Mouse (Mus musculus): ENCODE measurements around the gene Lgals3bp. TPM values are rescaled to one million over a fixed set of nuclear protein-coding genes. Genes with fewer than 3 reads are reported as not detected.
"Not testable (repeated sequence)": the region's sequence is repeated elsewhere in the genome, so short reads cannot be mapped to it uniquely, and the experiment has no call there.

The Lgals3bp gene
- total RNA-seq, 2 experiments from 2014 or later, result 11.0 to 11.9 TPM

GRCm38 (mm10) chr11:118406521-118406920, 4.6 kb upstream of the Lgals3bp start:
- intact Hi-C loops (cut with DNase I; ENCODE audit: low total_unique reads), result no loop called here
- DNase-seq, result peak; percentile 2

- DNase-seq, result peak; percentile 6
- intact Hi-C loops (cut with DNase I; ENCODE audit: low total_unique reads), result no loop called here
Measured at GRCm38 (mm10) chr11:118405311-118405710, 3.4 kb upstream of the Lgals3bp start.

GRCm38 (mm10) chr11:118403951-118404899, 2.3 kb upstream of the Lgals3bp start:
- intact Hi-C loops (cut with DNase I; ENCODE audit: low total_unique reads), result no loop called here
- peak; percentile 3 for DNase-seq

- DNase-seq, result no peak
- intact Hi-C loops (cut with DNase I; ENCODE audit: low total_unique reads), result no loop called here
Measured at GRCm38 (mm10) chr11:118403183-118403582, 1.3 kb upstream of the Lgals3bp start.

GRCm38 (mm10) chr11:118401195-118401594, 697 bp downstream of the Lgals3bp start:
- DNase-seq, result peak; percentile 5
- intact Hi-C loops (cut with DNase I; ENCODE audit: low total_unique reads), result no loop called here

- DNase-seq, result peak; percentile 18
- intact Hi-C loops (cut with DNase I; ENCODE audit: low total_unique reads), result no loop called here
Measured at GRCm38 (mm10) chr11:118400566-118400936, 1.3 kb downstream of the Lgals3bp start.

- peak; percentile 4 for DNase-seq
- intact Hi-C loops (cut with DNase I; ENCODE audit: low total_unique reads), result no loop called here
Measured at GRCm38 (mm10) chr11:118399891-118400565, 1.9 kb downstream of the Lgals3bp start.

GRCm38 (mm10) chr11:118397806-118398530, 3.9 kb downstream of the Lgals3bp start:
- intact Hi-C loops (cut with DNase I; ENCODE audit: low total_unique reads), result no loop called here
- DNase-seq, result no peak

- intact Hi-C loops (cut with DNase I; ENCODE audit: low total_unique reads), result no loop called here
- no peak for DNase-seq
Measured at GRCm38 (mm10) chr11:118394538-118394937, 7.4 kb downstream of the Lgals3bp start.

GRCm38 (mm10) chr11:118393991-118394390, 7.9 kb downstream of the Lgals3bp start:
- peak; percentile 2 for DNase-seq
- intact Hi-C loops (cut with DNase I; ENCODE audit: low total_unique reads), result no loop called here

GRCm38 (mm10) chr11:118387816-118388215, 14.1 kb downstream of the Lgals3bp start:
- intact Hi-C loops (cut with DNase I; ENCODE audit: low total_unique reads); DNase-seq: not testable (repeated sequence)

GRCm38 (mm10) chr11:118379251-118380009, 22.5 kb downstream of the Lgals3bp start:
- intact Hi-C loops (cut with DNase I; ENCODE audit: low total_unique reads), result loop anchor here (2.0 kb wide), 1 partner anchor 63 kb away; no protein-coding TSS in a partner anchor
- peak; percentile 92 for DNase-seq

GRCm38 (mm10) chr11:118378656-118379055, 23.2 kb downstream of the Lgals3bp start:
- intact Hi-C loops (cut with DNase I; ENCODE audit: low total_unique reads), result loop anchor here (2.0 kb wide), 1 partner anchor 62 kb away; no protein-coding TSS in a partner anchor
- DNase-seq, result no peak

- intact Hi-C loops (cut with DNase I; ENCODE audit: low total_unique reads); DNase-seq: not testable (repeated sequence)
Measured at GRCm38 (mm10) chr11:118376323-118376722, 25.6 kb downstream of the Lgals3bp start.

- intact Hi-C loops (cut with DNase I; ENCODE audit: low total_unique reads), result no loop called here
Measured at GRCm38 (mm10) chr11:118375881-118376280, 26.0 kb downstream of the Lgals3bp start.

GRCm38 (mm10) chr11:118375461-118375860, 26.4 kb downstream of the Lgals3bp start:
- intact Hi-C loops (cut with DNase I; ENCODE audit: low total_unique reads), result no loop called here
- no peak for DNase-seq

More at GRCm38 (mm10) chr11:118375881-118376280, 26.0 kb downstream of the Lgals3bp start:
- DNase-seq, result no peak

- intact Hi-C loops (cut with DNase I; ENCODE audit: low total_unique reads), result no loop called here
- DNase-seq, result no peak
Measured at GRCm38 (mm10) chr11:118375006-118375405, 26.9 kb downstream of the Lgals3bp start.

- DNase-seq, result no peak
- intact Hi-C loops (cut with DNase I; ENCODE audit: low total_unique reads), result no loop called here
Measured at GRCm38 (mm10) chr11:118374506-118374905, 27.4 kb downstream of the Lgals3bp start.

GRCm38 (mm10) chr11:118372641-118373040, 29.3 kb downstream of the Lgals3bp start:
- intact Hi-C loops (cut with DNase I; ENCODE audit: low total_unique reads), result no loop called here
- no peak for DNase-seq
